Mouse (Mus musculus): Measurements from ENCODE around the gene Tent4b.

Gene Tent4b

DNA sequence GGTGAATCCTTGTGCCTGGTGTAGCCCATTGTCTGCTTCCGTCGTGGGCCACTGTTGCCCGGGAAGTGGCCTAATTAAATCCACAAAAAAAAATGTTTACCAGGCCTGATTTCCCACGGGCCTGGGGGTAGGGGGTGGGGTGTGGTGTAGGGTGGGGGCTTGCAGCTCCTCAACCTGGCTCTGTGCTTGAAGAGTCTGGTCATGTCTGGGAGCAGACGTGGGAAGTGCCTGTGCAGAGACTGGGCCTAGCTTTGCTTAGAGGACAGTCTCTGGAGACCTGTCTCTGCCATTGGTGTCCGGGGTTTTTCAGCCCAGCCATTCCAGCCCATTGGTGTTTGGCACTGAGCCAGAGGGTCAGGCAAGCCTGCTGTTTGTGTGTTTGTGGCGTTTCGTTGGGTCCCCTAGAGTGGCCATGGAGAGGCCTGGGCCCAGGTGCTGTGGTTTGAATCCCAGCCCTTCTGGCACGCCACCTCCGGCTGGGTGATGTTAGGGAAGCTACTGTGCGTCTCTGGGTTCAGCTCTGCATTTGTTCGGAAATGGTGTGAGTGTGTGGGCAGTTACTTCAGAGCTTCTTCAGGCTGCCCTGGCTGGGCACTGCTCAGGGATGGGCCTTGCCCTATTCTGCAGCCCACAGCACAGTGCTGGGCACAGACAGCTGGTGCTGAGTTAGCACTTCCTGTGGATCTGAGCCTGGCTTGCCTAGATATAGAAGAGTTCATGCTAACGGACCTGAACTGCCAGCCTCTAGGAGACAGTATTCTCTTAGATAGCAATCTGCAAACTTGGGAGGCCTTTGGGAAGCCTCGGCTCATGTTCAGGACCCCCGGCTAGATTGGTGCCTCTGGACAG, 102.8 kb downstream of the Tent4b start:
- DNase-seq (ENCODE audit: low spot score) = no peak

DNA sequence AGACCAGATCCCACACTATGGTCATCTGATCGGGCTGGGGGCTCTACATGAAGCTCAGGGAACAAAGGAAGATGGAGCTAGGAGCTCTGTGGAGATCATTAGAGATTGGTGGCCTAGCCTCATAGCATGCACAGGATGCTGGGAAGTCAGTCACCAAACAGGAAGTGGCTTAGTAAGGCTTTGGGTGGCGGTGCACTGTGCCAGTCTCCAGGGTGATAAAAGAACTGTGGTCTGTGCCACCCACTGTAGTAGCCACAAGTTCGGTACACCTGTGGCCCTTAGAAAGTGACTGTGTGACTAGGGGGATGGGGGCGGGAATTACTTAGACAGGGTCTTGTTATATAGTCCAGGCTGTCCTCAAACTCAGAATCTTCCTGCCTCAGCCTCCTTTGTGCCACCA, 106.8 kb downstream of the Tent4b start:
- DNase-seq (ENCODE audit: low spot score) = no peak

- no peak for DNase-seq (ENCODE audit: low spot score)
These were observed 107.5 kb downstream of the Tent4b start for GRCm38 (mm10) chr8:88306511-88306910.

DNA sequence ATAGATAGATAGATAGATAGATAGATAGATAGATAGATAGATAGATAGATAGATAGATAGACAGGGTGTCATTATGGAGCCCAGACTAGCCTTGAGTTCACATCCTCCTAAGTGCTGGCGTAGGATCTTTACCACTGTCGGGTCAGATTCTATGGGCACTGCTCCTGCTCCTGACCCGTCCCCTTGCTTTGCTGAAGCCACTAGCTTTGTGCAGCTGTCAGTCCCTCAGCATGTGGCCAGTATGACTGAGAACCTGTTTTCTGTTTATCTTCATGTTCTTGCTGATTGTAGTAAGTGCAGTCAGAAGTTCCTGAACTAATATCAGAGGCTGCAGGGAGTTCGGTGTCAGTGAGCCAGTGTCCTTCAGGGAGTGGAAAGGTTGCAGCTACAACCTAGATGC, 108.7 kb downstream of the Tent4b start:
- no peak for DNase-seq (ENCODE audit: low spot score)

Data from yolk sac, embryonic 10.5 days (tissue).